Mouse (Mus musculus) mouse trophoblast stem cell (cell line): ENCODE data around the gene Coa5.

Source experiments
- in situ Hi-C, 2 experiments: fragments of 300-500 bp; cut with MseI, MboI; formaldehyde crosslinking; loops; 2 replicates in 1 of 2; 3 replicates in 1 of 2; pipeline ENCODE4 v1.15.1; 2025

Coa5 gene

DNA sequence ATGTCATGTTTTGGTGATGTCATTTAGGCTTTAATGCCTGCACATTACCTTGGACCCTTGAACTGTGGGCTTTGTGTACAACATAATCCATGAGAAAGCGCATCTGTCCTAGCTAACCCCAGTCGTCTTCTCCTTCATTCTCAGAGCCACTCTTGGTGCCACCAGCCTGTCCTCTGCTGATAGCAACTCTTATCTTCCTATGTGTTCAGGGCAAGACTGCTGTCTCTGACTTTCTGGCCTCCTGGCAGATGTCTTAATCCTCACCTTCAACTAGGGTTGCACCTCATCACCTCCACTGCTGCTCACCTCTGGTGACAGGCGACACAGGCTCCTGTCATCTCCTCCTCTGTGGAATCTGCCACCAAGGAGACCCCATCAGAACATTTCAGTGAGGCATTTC, 6.5 kb upstream of the Coa5 start:
- in situ Hi-C loops, result no loop called here

- in situ Hi-C loops, result no loop called here
These were observed 466 bp upstream of the Coa5 start for GRCm38 (mm10) chr1:37430297-37430840.

GRCm38 (mm10) chr1:37428911-37429310, 992 bp downstream of the Coa5 start:
- in situ Hi-C loops, result no loop called here

- in situ Hi-C loops, result no loop called here
These were observed 2.6 kb downstream of the Coa5 start for GRCm38 (mm10) chr1:37427144-37427875.

DNA sequence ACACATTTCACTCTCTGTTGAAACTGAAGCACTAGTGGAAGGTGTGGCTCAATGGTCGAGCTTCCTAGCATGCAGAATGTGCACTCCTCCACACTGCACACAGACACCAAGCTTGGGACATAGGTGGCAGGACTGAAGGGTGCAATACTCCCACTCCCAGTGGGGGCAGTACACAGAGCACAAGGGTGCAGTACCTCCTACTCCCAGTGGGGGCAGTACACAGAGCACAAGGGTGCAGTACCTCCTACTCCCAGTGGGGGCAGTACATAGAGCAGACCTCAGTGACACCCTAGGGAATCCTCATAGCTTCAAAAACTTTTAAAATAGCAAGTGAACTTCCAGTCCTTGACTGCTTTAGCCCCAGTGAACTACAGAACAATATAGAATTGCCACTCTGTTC, 10.5 kb downstream of the Coa5 start:
- in situ Hi-C loops, result no loop called here

DNA sequence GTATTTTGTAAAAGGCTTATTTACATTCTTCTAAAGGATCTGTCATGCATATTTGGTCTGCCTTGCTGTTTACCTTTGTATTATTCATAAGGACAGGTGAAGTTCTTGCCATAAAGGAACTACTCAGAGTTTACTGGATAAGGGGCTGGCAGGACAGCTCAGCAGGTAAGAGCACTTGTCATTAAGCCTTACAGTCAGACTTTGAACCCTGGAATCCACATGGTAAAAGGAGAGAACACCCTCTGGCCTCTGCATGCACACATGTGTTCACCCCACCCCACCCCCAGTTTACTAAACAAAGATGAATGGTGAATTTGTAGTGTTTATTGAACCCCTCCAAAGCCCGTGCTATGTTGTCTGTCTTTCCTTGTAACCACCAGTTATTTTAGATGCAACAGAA, 14.5 kb downstream of the Coa5 start:
- in situ Hi-C loops, result no loop called here

DNA sequence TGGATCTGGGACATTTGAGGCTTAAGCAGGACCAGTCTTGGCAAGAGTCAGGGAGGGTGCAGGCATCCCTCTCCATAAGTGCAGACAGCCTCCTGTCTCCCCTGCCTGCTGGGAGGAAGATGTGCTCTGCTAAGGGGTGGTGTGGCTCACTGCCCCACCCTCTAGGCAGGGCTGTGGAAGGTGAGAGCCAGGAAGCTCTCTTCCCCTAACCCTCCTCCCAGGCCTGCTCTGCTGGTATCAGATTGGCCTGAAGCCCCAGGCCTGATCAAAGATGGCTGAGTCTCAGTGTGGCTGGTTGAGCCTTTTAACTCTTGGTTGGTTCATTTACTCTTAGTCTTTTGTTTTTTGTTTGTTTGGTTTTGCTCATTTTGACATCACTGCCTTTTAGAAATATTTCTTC, 20.3 kb downstream of the Coa5 start:
- in situ Hi-C loops, result loop anchor here in 1 of 2 experiments (10.0 kb wide), 1 partner anchor 135 kb away; no protein-coding TSS in a partner anchor

DNA sequence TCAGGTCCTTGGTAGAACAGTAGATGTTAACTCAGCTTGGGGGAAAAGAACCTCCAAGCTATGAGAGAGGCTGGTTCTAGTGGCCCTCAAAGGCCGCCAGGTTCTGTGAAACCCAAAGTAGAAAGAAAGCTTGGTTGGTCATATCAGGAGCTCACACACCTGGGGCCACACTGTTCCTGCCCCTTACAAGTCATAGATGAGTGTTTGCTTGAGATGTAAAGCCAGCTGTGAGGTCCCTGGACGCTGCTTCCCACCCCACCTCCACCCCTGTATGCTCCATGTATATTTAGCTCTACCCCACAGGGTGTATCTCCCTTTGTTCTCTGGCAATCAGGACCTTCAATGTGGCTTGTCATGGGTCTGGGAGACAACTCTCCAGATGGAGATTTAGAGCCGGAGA, 21.2 kb downstream of the Coa5 start:
- in situ Hi-C loops, result loop anchor here in 1 of 2 experiments (10.0 kb wide), 1 partner anchor 134 kb away; no protein-coding TSS in a partner anchor

DNA sequence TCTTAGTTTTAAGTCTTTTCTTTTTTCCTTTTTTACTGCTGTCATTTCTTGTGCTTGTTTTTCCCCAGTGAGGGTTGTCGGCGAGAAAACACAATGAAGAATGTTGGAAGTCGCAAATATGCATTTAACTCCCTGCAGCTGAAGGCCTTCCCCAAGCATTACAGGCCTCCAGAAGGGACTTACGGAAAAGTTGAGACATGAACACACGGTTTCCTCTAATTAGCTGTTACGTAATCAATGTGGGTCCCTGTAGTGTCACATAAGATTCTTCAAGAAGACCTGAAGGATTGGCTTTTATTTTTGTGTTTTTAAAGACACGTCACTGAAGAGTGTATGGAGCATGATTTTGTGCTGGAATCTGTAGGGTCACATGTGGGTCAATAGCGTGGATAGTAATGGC, 21.8 kb downstream of the Coa5 start:
- in situ Hi-C loops, result loop anchor here in 1 of 2 experiments (10.0 kb wide), 1 partner anchor 133 kb away; no protein-coding TSS in a partner anchor

- in situ Hi-C loops, result loop anchor here in 1 of 2 experiments (10.0 kb wide), 1 partner anchor 132 kb away; no protein-coding TSS in a partner anchor
These were observed 22.7 kb downstream of the Coa5 start for GRCm38 (mm10) chr1:37407228-37407627.

- in situ Hi-C loops, result loop anchor here in 1 of 2 experiments (10.0 kb wide), 1 partner anchor 130 kb away; no protein-coding TSS in a partner anchor
These were observed 24.8 kb downstream of the Coa5 start for GRCm38 (mm10) chr1:37405137-37405536.

GRCm38 (mm10) chr1:37401687-37402086, 28.2 kb downstream of the Coa5 start:
- in situ Hi-C loops, result loop anchor here (5.0 to 10.0 kb wide), 2 partner anchors 127 to 129 kb away; no protein-coding TSS in a partner anchor

GRCm38 (mm10) chr1:37399734-37400133, 30.2 kb downstream of the Coa5 start:
- in situ Hi-C loops, result loop anchor here (5.0 to 10.0 kb wide), 2 partner anchors 125 to 127 kb away; no protein-coding TSS in a partner anchor

- in situ Hi-C loops, result no loop called here
These were observed 30.9 kb downstream of the Coa5 start for GRCm38 (mm10) chr1:37398961-37399360.

DNA sequence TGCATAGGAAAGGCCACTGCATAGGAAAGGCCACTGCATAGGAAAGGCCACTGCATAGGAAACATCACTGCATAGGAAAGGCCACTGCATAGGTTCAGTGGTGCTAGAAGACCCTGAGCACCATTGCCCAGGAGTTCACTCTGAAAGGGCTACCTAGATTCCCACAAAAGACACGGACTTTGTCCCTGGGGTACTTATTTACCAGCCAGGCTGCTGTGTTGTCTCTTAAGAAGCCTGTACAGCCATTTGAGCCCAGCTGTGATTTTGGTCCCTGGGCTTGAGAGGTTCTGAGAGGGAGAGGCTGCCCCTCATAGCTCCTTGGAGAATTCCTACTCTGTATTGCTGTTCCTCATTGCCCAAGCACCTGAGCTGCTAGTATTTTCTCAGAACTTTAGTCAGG, 33.4 kb downstream of the Coa5 start:
- in situ Hi-C loops, result no loop called here

DNA sequence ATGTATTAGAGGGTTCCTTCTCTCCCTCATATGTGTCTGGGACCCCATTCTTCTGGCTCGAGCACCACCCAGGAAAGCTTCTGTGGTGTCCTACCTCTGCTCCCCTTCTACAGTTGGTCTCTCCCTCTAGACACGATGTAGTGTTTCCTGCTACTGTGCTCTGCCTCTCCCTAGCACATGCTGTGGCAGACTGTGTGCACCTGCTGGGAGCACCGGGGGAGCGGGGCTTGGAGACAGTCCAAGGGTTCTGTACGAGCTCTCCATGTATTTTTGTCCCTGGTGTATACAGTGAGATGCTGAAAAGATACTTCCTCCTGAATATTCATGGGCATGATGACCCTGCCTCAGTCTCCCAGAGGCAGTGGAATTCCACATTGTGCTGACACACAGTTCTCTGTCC, 36.7 kb downstream of the Coa5 start:
- in situ Hi-C loops, result no loop called here

GRCm38 (mm10) chr1:37386448-37386971, 43.4 kb downstream of the Coa5 start:
- in situ Hi-C loops, result no loop called here

DNA sequence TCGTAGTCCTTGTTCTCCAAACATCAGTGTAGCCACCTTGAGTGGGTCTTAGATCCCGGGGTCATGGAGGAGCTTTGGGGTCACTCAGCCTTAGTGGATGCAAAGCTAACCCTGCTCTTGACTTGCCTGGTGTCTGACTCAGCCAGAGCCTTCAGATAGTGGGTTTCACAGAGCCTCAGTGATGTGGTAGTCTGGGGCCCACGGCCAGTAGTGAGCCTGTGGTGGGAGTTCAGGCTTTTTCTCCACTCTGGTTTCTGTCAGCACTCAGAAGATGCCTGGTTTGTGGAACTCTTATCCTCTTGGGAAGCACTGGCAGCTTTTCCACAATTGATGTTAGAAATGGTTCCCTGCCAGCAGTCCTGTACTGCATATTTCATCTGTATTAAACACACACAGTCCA, 45.6 kb downstream of the Coa5 start:
- in situ Hi-C loops, result no loop called here

GRCm38 (mm10) chr1:37380913-37381312, 49.0 kb downstream of the Coa5 start:
- in situ Hi-C loops, result no loop called here

DNA sequence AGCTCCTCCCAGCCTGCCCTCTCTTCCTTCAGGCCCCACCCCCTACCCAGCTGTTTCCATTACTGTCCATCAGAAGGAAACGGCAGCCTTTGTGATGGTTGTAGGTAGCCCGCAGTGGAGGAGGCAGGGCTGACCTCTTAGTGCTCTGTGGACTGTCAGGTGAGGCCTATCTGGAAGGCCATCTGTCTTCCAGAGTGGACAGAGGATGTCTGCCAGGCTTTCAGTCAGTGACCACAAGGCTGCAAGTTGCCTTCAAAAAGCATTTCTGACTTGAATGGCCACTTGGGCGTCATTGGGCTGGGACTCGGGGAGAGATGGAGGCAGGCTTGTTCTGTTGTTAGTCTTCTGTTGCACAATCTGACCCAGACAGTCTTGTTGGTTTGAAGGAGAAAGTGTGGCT, 50.4 kb downstream of the Coa5 start:
- in situ Hi-C loops, result no loop called here

DNA sequence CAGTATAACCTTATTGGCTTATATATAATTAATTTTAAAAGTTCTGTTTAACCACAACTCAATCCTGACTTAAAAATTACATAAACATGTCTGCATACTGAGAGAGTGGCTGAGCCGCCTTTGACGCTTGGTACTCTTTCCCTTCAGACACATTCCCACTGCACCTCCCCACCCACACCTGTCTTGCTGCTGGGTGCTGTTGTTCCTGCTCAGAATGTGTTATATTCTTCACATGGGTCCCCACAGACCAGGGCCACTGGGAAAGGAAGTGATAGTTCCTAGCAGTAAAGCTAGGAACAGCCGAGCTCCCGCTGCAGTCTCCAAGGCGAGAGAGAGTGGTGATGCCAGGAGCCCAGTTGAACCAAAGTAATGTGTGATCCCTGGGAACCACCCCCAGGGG, 51.8 kb downstream of the Coa5 start:
- in situ Hi-C loops, result no loop called here

- in situ Hi-C loops, result no loop called here
These were observed 53.2 kb downstream of the Coa5 start for GRCm38 (mm10) chr1:37376751-37377150.

DNA sequence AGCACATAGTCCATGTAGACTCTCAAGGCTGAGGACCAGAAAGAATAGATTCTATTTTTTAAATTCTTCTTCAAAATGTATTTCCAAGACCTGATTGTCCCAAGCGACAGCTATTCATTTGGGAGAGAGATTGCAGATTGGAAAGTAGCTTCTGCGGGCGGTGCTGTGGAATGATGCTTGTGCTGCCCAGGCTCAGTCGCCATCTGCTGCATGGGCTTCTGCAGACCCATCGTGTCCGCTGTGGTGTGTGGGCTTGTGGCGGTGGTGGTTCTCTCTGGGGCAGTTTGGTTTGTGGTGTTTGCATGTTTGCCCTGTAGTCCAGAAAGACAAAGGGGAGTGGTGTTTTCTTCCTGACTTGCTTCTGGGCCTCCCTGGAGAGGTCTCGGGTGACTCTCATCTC, 53.7 kb downstream of the Coa5 start:
- in situ Hi-C loops, result no loop called here
